Mouse (Mus musculus): ENCODE data around the gene Klf16. TPM values are rescaled to one million over a fixed set of nuclear protein-coding genes. Genes with fewer than 3 reads are reported as not detected.

The Klf16 gene
- polyA plus RNA-seq, 1 experiment from 2014 or later = 5.1 TPM

- H3K9ac ChIP-seq = peak overlapping the region; percentile 40; the same call in 1 of the 2 replicates
- 81% methylated on average over 2 of the region's 2 CpGs for WGBS
- ATAC-seq (ENCODE audit: extremely low read depth, insufficient number of reproducible peaks, low FRiP score, low TSS enrichment) = no peak
- no peak overlapping the region for H3K27ac ChIP-seq (replicated peaks)
- H3K4me2 ChIP-seq = 0 out of 2 replicates have a peak overlapping the region, but pooled peaks have one; percentile 94
- peaks cover 41% of the 10 kb centered on the region for H3K36me3 ChIP-seq
- peaks cover 30% of the 10 kb centered on the region for H3K4me1 ChIP-seq
- no peaks in the 10 kb centered on the region for H3K9me3 ChIP-seq
- H3K27me3 ChIP-seq (replicated peaks) = no peaks in the 10 kb centered on the region
- H3K4me3 ChIP-seq = no peak overlapping the region
These were observed 27.9 kb upstream of the Klf16 start for GRCm38 (mm10) chr10:80604988-80605387.

DNA sequence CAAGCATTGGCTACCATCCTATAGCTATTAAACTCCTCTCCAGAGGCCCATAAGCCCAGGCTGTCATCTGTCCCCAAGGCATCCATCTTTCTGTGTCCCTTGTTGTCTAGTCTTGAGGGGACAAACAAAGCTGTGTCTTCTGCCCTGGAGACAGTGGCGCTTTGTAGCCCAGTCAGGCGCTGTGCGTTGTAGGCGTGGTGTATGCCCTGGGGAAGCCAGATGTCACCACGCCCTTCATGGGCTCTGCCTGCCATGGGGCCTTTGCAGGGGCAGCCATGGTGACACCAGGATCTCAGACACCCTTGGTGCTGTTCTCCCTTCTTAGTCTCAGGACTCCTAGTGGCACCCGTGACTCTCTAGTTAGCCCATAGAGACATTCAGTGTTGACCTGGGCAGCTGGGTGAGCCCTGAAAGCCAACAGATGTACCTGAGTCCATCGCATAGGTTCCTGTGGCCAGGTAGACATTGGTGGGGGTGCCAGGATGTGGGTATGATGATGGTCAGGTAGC is 26.9 kb upstream of the Klf16 start:
- peak overlapping the region; percentile 89 for H3K9ac ChIP-seq
- peak overlapping the region; percentile 94 for H3K4me2 ChIP-seq
- H3K36me3 ChIP-seq = peaks cover 33% of the 10 kb centered on the region
- peak overlapping the region; percentile 87 for H3K4me3 ChIP-seq
- WGBS = 84% methylated on average over 7 of the region's 7 CpGs
- H3K27ac ChIP-seq (replicated peaks) = peak overlapping the region; percentile 87
- H3K27me3 ChIP-seq (replicated peaks) = no peaks in the 10 kb centered on the region
- no peaks in the 10 kb centered on the region for H3K9me3 ChIP-seq
- H3K4me1 ChIP-seq = peaks cover 30% of the 10 kb centered on the region
- ATAC-seq (ENCODE audit: extremely low read depth, insufficient number of reproducible peaks, low FRiP score, low TSS enrichment) = no peak

DNA sequence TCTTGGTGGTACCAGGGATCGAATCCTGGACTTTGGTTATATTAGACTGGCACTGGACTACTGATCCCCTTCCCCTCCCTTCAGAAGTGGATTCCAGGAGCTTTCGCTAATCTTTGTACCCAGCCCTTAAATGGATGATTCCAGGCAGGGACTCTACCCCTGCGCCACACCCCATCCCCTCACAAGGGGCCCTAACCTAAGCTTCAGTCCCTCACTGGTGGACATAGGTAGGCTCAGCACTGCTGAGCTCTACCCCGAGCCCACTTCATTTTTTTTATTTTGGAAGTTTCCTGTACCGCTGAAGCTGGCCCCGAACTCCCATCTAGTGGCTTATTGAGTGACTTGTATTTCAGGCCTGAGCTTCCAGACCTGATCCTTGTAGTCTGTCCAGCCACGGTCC is 26.2 kb upstream of the Klf16 start:
- WGBS = 28% methylated on average over 7 of the region's 7 CpGs

GRCm38 (mm10) chr10:80602698-80603325 is 25.7 kb upstream of the Klf16 start, which contains the start of the genes Scamp4 and Adat3:
TSS of gene Scamp4 (plus strand) at chr10:80602872.
TSS of gene Adat3 (plus strand) at chr10:80602880.
- ATAC-seq (ENCODE audit: extremely low read depth, insufficient number of reproducible peaks, low FRiP score, low TSS enrichment) = peak; percentile 80
- Histone ChIP-seq H3K27me3 (replicated peaks) (no peaks in the 10 kb centered on the region), H3K27ac (replicated peaks) (peak within 1 kb of the TSS; percentile 87), H3K9me3 (no peaks in the 10 kb centered on the region), H3K4me3 (peak within 1 kb of the TSS; percentile 87), H3K9ac (peak within 1 kb of the TSS; percentile 89), H3K4me1 (peaks cover 30% of the 10 kb centered on the region), H3K36me3 (peaks cover 21% of the 10 kb centered on the region), H3K4me2 (peak within 1 kb of the TSS; percentile 94)
- WGBS = under 1% methylated on average over 54 of the region's 54 CpGs

More for the DNA sequence above, 26.2 kb upstream of the Klf16 start:
- no peaks in the 10 kb centered on the region for H3K27me3 ChIP-seq (replicated peaks)
- H3K36me3 ChIP-seq = peaks cover 26% of the 10 kb centered on the region
- peak overlapping the region; percentile 89 for H3K9ac ChIP-seq
- no peak for ATAC-seq (ENCODE audit: extremely low read depth, insufficient number of reproducible peaks, low FRiP score, low TSS enrichment)
- peak overlapping the region; percentile 94 for H3K4me2 ChIP-seq
- H3K4me3 ChIP-seq = peak overlapping the region; percentile 87
- peaks cover 30% of the 10 kb centered on the region for H3K4me1 ChIP-seq
- peak overlapping the region; percentile 87 for H3K27ac ChIP-seq (replicated peaks)
- no peaks in the 10 kb centered on the region for H3K9me3 ChIP-seq

GRCm38 (mm10) chr10:80596318-80596717 is 19.2 kb upstream of the Klf16 start:
- Histone ChIP-seq H3K27ac (replicated peaks) (no peak overlapping the region), H3K4me2 (no peak overlapping the region), H3K9ac (no peak overlapping the region), H3K9me3 (no peaks in the 10 kb centered on the region), H3K36me3 (no peaks in the 10 kb centered on the region), H3K4me3 (no peak overlapping the region), H3K4me1 (no peaks in the 10 kb centered on the region), H3K27me3 (replicated peaks) (no peaks in the 10 kb centered on the region)
- ATAC-seq (ENCODE audit: extremely low read depth, insufficient number of reproducible peaks, low FRiP score, low TSS enrichment) = no peak
- WGBS = 34% methylated on average over 4 of the region's 4 CpGs

DNA sequence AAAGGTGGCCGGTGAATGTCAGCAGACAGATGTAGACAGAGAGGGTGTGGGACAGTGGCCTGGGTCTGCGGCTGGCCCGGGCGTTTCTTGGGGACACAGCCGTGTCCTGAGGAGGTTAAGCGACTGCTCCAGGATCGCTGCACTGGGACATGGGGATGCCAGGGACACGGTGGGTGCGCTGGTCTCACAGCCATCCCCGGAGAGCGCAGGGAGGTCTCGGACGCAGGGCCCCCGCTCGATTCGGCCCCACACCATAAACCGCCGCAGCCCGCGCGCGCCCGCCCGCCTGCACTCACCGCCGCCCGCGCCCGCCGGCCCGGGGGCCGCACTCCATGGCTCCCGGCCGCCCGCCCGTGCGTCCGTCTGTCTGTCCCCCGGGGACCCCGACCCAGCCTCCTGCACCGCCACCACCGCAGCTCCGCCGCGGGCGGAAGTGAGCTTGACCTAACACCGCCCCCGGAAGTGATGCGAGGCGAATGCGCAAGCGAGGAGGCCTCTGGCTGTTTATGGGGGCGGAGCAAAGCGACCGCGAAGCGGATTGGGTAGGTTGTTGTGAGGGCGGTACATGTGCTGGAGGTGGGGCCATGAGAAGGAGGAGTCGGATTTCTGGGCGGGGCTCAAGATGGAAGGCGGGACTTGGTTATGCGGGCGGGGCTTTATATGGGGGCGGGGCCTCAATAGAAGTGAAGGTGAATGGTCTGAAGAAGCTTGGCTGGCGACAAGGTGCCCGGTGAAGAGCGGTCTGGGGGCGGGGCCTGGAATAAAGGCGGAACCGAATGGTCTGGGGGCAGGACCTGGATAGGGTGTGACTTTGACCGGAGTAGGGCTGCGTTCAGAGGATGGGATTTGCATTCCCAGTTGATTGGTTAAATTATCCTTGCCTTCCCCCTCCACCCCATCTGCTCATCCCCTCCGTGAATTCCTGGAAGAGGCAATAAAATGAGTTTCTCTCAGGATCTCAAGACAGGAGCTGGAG is 13.0 kb upstream of the Klf16 start, which contains the start of gene Abhd17a:
Abhd17a (minus strand) TSS at position 463 of the 976 bp plus-strand sequence.
- ATAC-seq (ENCODE audit: extremely low read depth, insufficient number of reproducible peaks, low FRiP score, low TSS enrichment) = peak; percentile 91
- H3K36me3 ChIP-seq = peaks cover 16% of the 10 kb centered on the region
- no peaks in the 10 kb centered on the region for H3K9me3 ChIP-seq
- H3K4me2 ChIP-seq = peak within 1 kb of the TSS; percentile 98
- H3K9ac ChIP-seq = peak within 1 kb of the TSS; percentile 92
- peak within 1 kb of the TSS; percentile 92 for H3K4me3 ChIP-seq
- H3K4me1 ChIP-seq = peaks cover 39% of the 10 kb centered on the region
- peak within 1 kb of the TSS; percentile 67 for H3K27ac ChIP-seq (replicated peaks)
- no peaks in the 10 kb centered on the region for H3K27me3 ChIP-seq (replicated peaks)
- under 1% methylated on average over 73 of the region's 73 CpGs for WGBS

- Histone ChIP-seq H3K36me3 (peaks cover 25% of the 10 kb centered on the region), H3K9me3 (no peaks in the 10 kb centered on the region), H3K27ac (replicated peaks) (peak overlapping the region; percentile 67), H3K9ac (peak overlapping the region; percentile 92), H3K4me2 (peak overlapping the region; percentile 98), H3K27me3 (replicated peaks) (no peaks in the 10 kb centered on the region), H3K4me3 (peak overlapping the region; percentile 92), H3K4me1 (peaks cover 48% of the 10 kb centered on the region)
- ATAC-seq (ENCODE audit: extremely low read depth, insufficient number of reproducible peaks, low FRiP score, low TSS enrichment) = no peak
- WGBS = 10% methylated on average over 12 of the region's 12 CpGs
These were observed 12.2 kb upstream of the Klf16 start for GRCm38 (mm10) chr10:80589127-80589878.

- peak overlapping the region; percentile 24 for H3K4me3 ChIP-seq
- no peak for ATAC-seq (ENCODE audit: extremely low read depth, insufficient number of reproducible peaks, low FRiP score, low TSS enrichment)
- H3K4me1 ChIP-seq = peaks cover 55% of the 10 kb centered on the region
- peak overlapping the region; percentile 64 for H3K9ac ChIP-seq
- H3K27ac ChIP-seq (replicated peaks) = peak overlapping the region; percentile 86
- 45% methylated on average over 4 of the region's 4 CpGs for WGBS
- peaks cover 42% of the 10 kb centered on the region for H3K36me3 ChIP-seq
- H3K9me3 ChIP-seq = no peaks in the 10 kb centered on the region
- H3K27me3 ChIP-seq (replicated peaks) = no peaks in the 10 kb centered on the region
- peak overlapping the region; percentile 50 for H3K4me2 ChIP-seq
These were observed 10.2 kb upstream of the Klf16 start for GRCm38 (mm10) chr10:80587305-80587657.

- H3K9me3 ChIP-seq = no peaks in the 10 kb centered on the region
- H3K27me3 ChIP-seq (replicated peaks) = no peaks in the 10 kb centered on the region
- H3K27ac ChIP-seq (replicated peaks) = peak overlapping the region; percentile 86
- H3K4me3 ChIP-seq = peak overlapping the region; percentile 24
- peak overlapping the region; percentile 50 for H3K4me2 ChIP-seq
- WGBS = 84% methylated on average over 46 of the region's 51 CpGs
- H3K4me1 ChIP-seq = peaks cover 55% of the 10 kb centered on the region
- H3K36me3 ChIP-seq = peaks cover 48% of the 10 kb centered on the region
- peak overlapping the region; percentile 64 for H3K9ac ChIP-seq
- ATAC-seq (ENCODE audit: extremely low read depth, insufficient number of reproducible peaks, low FRiP score, low TSS enrichment) = no peak
These were observed 9.5 kb upstream of the Klf16 start for GRCm38 (mm10) chr10:80586407-80587304.

GRCm38 (mm10) chr10:80585581-80585980 is 8.5 kb upstream of the Klf16 start:
- WGBS = 91% methylated on average over 8 of the region's 8 CpGs
- Histone ChIP-seq H3K27ac (replicated peaks) (peak overlapping the region; percentile 86; the same call in 1 of the 2 replicates), H3K4me1 (peaks cover 55% of the 10 kb centered on the region), H3K4me2 (peak overlapping the region; percentile 50), H3K9me3 (no peaks in the 10 kb centered on the region), H3K36me3 (peaks cover 55% of the 10 kb centered on the region), H3K27me3 (replicated peaks) (no peaks in the 10 kb centered on the region), H3K4me3 (peak overlapping the region; percentile 24), H3K9ac (peak overlapping the region; percentile 64; the same call in 1 of the 2 replicates)
- ATAC-seq (ENCODE audit: extremely low read depth, insufficient number of reproducible peaks, low FRiP score, low TSS enrichment) = no peak

All from heart, embryonic 13.5 days (tissue).